Mouse (Mus musculus): ENCODE measurements around the gene 4931414P19Rik.

The 4931414P19Rik gene

GRCm38 (mm10) chr14:54544703-54545102, 61.1 kb downstream of the 4931414P19Rik start:
- no peak for DNase-seq (ENCODE audit: low spot score in 2 of 2)

GRCm38 (mm10) chr14:54540771-54541170, 65.0 kb downstream of the 4931414P19Rik start:
- DNase-seq (ENCODE audit: low spot score in 2 of 2): no peak

- DNase-seq (ENCODE audit: low spot score in 2 of 2): no peak
Measured at GRCm38 (mm10) chr14:54538580-54538979, 67.2 kb downstream of the 4931414P19Rik start.

Measured in spleen, postnatal 4 days (tissue).